Mouse (Mus musculus) cerebellum, adult 9-11 months (tissue): ENCODE results near the gene Cdc123.

Experiments
- DNase-seq: peaks from one replicate; pipeline ENCODE4 v3.0.0; 2022

Cdc123 gene

GRCm38 (mm10) chr2:5801927-5802590 is 42.9 kb downstream of the Cdc123 start:
- no peak for DNase-seq

GRCm38 (mm10) chr2:5801182-5801640 is 43.8 kb downstream of the Cdc123 start:
- no peak for DNase-seq

DNA sequence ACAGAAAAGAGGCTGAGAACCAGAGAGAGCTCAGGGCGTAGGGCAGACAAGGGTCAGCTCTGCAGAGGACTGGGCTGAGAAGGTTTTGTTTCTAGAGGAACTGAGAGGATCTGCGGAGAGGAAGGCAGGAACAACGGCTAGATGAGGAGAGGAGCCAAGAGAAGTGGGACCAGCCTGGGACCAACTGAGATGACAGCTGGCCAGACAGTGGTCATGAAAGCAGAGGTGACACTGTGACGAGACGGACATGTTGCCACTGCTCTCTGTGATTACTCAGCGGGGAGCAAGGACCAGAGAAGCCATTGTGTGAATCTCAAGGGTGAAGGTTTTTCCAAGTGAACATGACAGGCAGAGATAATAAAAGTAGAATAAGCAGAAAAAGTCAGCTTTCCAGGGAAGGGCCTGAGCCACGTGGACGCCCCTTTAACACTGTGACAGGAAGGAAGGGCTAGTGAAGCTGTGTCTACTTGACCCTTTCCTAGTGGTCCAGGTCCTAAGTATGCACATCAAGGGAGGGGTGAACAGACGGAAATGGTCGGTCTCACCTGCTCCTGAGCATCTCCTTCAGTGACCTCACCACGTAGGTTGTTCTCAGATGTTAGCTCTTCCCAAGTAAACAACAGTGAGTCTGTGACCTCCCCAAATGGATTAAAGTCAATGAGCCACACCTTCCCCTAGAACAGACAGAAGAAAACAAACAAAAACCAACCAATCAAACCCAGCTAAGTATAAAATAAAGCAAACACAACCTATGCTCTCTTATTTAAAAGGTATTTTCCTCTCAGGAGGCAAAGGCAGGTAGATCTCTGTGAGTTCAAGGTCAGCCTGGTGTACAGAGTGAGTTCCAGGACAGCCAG is 46.9 kb downstream of the Cdc123 start:
- no peak for DNase-seq

DNA sequence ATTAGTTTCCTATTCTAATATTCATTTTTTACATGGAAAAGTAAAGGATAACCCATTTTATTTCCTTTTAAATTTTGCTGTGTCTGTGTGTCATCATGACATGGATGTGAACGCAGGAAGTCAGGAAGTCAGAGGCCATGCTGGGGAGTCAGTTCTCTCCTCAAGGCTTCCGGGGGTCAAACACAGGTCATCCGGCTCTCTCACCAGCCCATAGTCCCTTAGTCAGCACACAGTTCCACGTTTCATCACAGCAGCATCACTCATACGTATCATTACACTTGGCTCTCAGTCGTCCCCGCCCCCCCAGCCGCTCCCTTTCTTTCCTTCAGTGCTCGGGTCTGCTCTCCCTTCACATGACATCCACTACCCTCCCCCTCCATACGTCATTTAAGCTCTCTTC is 51.2 kb downstream of the Cdc123 start:
- DNase-seq = no peak

- no peak for DNase-seq
Measured at GRCm38 (mm10) chr2:5792056-5792455, 52.9 kb downstream of the Cdc123 start.

DNA sequence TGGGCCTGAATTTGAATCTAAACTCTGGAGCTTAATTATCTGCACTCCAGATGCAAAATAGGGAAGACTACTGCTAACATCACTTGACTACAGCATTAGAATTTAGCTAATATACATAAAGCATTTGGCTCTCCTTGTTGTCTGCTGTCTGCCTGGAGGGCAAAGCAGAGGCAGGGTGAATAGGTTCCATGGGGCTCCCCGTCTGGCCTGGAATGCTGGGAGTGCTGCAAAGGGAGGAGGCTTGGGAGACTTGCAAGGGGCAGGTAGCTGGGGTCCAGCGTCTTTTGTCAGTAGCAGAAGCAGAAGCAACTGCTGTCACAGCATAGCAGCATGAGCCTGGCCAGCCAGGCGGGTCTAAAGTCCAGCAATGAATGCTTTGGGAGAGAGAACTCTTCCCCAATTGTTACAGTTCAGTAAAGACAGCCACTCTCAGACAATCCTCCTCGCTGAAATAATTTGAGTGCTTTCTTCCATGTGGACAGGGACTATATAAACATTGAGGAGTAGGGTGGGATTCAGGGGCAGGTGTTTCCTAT is 55.3 kb downstream of the Cdc123 start:
- DNase-seq = no peak

DNA sequence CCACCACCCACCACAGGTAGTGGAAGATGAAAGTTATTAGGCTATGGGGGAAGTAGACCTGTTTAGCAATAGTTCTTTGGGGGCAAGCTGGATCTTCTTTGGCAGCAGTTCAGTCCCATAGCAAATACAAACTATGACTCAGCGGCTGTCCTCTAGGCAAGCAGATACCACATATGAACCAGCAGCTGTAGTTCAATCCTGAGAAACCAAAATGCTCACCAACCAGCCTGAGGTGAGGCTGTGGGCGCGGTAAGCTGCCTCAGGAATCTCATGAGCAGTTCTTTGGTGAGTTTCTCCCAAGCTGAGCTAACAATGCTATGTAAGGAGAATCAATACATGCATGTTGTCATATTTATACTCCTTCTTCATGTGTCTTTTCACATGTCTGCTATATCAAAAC is 57.6 kb downstream of the Cdc123 start:
- DNase-seq = no peak

DNA sequence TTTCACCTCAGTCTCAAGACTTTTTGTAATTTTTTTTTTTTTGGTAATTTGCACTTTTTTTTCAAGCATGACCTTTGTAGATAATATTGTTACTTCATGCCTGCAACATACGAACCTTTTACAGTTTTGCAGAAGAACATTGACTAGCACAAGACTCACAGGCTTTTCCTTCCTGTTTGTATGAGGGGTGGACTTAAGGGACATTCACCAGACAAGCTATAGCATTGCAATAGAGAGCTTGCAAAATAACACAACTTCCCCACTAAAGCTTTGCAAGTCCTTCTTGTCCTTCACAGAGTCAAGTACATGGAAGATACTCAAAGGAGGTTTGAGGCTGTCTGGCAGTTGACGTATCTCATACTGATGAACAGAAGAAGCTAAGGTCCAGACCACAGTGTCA is 72.5 kb downstream of the Cdc123 start:
- no peak for DNase-seq

DNA sequence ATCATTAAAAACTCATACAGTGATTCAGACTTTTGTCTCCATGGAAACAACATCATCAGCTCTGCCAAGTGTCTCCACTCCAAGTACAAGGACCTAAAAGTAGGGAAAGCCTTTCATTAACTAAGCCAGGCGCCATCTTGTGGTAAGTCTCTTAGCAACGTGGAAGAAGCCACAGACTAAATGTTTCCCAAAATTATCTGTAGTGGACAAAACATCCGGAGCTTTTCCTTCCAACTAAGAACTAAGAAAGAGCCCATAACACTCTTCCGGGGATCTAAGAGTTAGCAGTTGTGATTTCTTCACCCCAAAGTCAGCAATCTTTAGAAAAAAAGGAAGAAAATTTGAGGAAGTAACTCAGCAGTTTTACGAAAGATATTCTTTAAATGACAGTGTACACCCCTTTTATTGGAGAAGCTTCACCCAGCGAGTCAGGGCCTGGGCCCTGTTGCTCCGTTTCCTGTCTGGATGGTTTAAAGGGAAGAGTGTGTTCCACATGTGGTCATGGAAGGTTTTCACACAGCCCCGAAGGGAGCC is 74.2 kb downstream of the Cdc123 start:
- DNase-seq = peak; percentile 45

GRCm38 (mm10) chr2:5769630-5770029 is 75.3 kb downstream of the Cdc123 start:
- DNase-seq = no peak

- no peak for DNase-seq
Measured at GRCm38 (mm10) chr2:5768946-5769345, 76.0 kb downstream of the Cdc123 start.

GRCm38 (mm10) chr2:5762031-5762430 is 82.9 kb downstream of the Cdc123 start:
- no peak for DNase-seq

GRCm38 (mm10) chr2:5760479-5761008 is 84.4 kb downstream of the Cdc123 start:
- DNase-seq = no peak

DNA sequence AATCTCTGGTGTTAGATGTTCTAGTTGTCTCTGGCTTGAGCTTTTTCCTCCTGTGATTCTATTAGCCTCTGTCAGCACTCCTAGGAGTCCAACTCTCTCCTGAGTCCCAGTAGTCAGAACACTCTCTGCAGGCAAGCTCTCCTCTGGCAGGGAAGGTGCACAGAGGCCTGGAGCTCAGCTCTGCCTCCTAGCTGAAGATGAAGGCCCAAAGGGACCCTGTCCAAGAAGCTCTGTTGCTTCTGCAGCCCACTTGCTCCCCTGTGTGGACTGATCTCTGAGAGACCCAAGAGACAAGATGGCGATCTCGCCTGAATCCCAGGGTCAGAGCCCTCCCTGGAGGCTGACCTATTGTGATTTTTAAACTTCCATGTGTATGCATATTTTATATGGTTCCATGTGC is 86.4 kb downstream of the Cdc123 start:
- DNase-seq = no peak

DNA sequence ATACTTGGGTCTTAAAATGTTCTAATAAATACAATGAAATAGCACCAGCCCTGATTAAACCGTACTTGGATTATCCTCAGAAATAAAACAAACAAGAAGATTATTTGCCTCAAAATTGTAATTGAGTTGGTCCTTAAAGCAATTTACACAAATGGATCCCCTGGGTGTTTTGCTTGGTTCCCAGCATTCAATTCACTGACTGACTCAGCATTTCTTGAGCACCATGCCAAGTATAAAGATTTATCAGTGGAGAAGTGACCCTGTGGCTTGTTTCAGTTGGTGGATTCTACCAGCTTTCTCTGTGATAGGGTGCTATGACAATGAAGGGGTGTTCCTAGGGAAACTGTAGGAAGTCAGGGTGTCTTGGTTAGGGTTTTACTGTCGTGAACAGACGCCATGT is 94.1 kb downstream of the Cdc123 start:
- DNase-seq = no peak

GRCm38 (mm10) chr2:5749210-5749609 is 95.8 kb downstream of the Cdc123 start:
- DNase-seq = no peak

GRCm38 (mm10) chr2:5747545-5748043 is 97.4 kb downstream of the Cdc123 start:
- no peak for DNase-seq

GRCm38 (mm10) chr2:5746529-5746928 is 98.4 kb downstream of the Cdc123 start:
- no peak for DNase-seq
